Mouse (Mus musculus) urinary bladder, postnatal 36 days (tissue): Measurements from ENCODE around the gene Lgr5.

Experiments used
- DNase-seq, 2 experiments: peaks; one replicate each; pipeline ENCODE4 v3.0.0; 2022; ENCODE audit warnings: low spot score in 2 of 2, mixed read lengths in 1 of 2

Gene Lgr5

DNA sequence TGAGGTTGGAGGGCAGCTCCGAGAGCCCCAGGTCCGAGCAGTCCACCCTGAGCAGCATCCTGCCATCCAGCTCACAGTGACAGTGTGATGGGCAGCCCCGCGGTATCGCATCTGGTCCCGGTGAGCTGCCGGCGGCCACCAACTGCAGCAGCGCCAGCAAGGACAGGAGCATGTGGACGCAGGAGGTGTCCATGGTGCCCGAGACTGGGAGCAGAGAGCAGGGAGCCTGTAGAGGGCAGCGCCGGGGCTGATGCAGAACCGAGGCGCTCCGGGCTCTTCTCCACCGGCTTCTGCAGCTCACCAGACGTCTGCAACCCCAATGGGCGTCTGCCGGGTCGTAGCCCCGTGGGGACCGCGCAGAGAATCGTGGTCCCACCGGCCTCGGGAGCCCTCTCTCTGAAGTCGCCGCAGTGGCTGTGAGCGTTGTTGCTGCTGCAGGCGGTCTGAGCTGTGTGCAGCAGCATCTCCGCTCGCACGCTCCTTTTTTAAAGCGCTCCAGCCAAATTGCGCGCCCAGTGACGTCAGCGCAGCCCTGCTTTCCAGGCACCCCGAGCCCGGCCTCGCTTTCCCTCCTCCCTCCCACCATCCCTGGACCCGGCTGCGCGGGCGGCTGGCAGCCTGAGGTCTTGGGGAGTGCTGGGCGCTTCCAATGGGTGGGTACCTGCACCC lies at the start of gene Lgr5:
Gene Lgr5, minus strand, starts transcription at position 480 of the 669 bp plus-strand sequence.
- peak; percentile 15 to 30 for DNase-seq

GRCm38 (mm10) chr10:115626678-115627077 lies 39.1 kb upstream of the Lgr5 start:
- no peak for DNase-seq

GRCm38 (mm10) chr10:115624957-115625356 lies 37.4 kb upstream of the Lgr5 start:
- no peak for DNase-seq

GRCm38 (mm10) chr10:115623956-115624671 lies 36.5 kb upstream of the Lgr5 start:
- DNase-seq: no peak

- no peak for DNase-seq
These were observed 35.9 kb upstream of the Lgr5 start for GRCm38 (mm10) chr10:115623481-115623880.

DNA sequence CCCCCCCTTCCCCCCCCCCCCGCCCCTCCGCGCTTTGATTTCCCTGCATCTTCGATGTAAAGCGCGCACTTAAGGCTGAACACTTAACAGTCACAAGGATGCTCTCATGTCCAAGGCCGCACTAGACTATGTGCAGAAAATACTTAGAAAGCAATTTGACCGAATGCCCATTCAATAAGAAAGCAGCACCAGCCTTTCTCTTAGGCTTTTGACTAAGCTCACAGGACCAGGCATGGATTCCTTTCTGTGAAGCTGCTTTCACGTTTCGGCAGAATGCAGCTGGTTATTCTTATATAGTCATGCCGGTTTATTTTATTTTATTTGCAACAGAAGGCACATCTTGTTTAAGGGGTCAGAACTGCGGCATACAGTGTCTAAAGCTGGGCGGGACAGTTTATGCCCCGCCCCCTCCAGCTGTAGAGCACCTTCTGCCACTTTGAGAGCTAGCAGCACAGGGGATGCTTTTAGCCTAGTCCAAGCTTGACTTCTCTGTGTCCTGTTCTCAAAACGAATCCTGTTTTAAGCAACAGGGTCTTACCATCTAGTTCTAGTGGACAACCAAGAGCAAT lies 30.8 kb upstream of the Lgr5 start:
- no peak for DNase-seq

- peak in 1 of 2 experiments; percentile 1 for DNase-seq
These were observed 30.1 kb upstream of the Lgr5 start for GRCm38 (mm10) chr10:115617456-115618287.

DNA sequence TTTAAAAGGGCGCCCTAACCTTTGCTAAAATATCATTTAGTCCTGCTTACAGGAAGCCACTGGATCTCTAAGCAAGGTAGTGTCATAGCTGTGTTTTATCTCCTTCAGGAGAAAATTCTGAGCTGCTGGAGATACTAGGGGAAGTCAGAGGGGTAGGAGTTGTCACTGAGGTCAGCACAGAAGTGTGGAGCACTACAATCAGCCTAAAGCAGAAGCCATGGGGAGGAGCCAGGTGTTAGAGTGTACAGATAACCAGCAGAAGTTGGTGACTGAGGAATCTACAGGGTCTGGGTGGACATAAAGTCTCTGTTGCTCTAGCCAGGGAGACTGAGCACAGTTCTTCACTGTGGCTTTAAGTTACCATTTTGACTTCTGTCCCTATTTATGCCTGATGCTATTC lies 8.2 kb upstream of the Lgr5 start:
- DNase-seq: no peak

- DNase-seq: no peak
These were observed 6.1 kb upstream of the Lgr5 start for GRCm38 (mm10) chr10:115593651-115594050.

DNA sequence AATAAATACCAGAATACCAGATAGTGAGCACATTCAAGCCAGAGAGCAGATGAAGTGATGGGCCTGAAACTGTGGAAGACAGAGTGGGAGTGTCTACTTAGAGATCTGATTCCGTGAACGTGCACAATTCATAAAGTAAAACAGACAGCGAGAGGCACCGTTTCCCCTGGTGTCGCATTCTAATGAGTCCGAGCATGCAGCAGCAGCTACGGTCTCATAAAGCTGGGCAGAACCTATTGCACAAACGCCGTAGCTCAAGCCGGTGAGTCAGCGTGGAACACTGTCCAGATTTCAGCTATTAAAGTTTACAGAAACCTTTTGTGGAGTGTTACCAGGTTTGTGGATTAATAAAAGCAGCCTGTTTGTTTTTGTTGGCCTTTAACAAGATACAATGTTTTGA lies 5.6 kb upstream of the Lgr5 start:
- DNase-seq: peak; percentile 26 to 32

DNA sequence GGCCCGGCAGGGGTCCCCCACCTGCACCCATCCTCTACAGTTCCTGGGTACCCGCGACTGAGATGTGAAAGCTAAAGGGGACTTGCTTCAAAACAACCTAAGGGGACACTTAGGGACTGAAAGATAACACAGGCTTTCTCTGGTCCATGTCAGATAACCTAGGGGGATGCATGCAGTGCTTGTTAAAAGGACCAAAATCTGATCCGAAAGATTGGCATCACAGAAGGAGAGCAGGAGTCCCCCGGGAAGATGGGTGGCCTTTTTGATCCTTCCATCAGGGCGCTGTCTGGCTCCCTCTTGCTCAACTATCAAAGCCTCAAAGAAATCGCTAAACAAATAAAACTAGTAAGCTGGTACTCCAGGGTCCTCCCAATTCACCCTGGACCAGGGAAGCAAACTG lies 399 bp upstream of the Lgr5 start:
- DNase-seq: no peak

GRCm38 (mm10) chr10:115586246-115587231 lies 1.0 kb downstream of the Lgr5 start:
- DNase-seq: peak in 1 of 2 experiments; percentile 9

DNA sequence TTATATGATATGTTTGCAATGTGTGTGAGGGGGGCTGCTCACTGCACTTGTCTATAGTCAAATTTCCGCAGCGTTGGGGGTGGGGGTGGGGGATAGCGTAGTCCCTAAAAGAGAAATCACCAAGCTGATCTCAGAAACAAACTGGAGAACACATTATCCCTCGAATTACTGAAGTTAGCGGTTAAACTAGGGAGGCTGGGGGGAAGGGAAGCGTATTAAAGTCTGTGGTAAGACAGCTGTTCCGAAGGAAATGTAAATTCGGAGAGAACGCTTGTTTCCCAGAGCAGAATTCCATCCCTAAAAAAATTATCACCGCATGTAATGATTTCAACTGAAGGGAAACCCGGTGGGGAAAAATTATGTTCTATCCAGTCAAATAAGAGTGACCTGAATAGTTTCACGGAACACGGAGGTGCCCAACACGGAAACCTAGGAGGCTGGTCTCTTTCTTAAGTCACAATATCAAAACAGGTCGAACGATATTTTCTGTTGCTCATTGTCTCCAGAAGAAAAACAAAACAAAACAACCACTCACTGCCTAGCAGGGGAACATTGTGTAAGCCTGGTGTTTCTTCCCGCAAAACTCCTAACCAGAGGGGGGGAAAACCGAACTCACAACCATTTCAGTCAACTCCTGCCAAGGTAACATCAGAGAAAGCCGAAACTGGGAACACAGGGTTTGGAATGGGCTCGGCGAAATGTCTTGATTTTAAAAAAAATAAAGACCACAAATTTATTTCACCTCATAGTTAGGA lies 1.9 kb downstream of the Lgr5 start:
- no peak for DNase-seq

DNA sequence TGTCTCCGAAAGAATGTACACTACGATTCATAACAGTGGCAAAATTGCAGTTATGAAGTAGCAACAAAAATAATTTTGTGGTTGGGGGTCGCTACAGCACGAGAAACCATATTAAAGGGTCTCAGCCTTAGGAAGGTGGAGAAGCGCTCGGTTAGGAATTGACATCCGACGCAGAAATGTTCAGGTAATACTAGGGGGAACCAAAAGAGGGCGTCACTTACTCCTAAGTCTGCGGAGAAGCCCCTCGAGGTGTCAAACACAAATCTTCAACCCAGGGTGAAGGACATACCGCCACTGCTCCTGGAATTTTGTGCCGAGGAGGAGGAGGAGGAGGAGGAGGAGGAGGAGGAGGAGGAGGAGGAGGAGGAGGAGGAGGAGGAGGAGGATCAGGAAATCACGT lies 2.9 kb downstream of the Lgr5 start:
- no peak for DNase-seq

GRCm38 (mm10) chr10:115583071-115583470 lies 4.5 kb downstream of the Lgr5 start:
- DNase-seq: no peak

GRCm38 (mm10) chr10:115581971-115582370 lies 5.6 kb downstream of the Lgr5 start:
- no peak for DNase-seq

DNA sequence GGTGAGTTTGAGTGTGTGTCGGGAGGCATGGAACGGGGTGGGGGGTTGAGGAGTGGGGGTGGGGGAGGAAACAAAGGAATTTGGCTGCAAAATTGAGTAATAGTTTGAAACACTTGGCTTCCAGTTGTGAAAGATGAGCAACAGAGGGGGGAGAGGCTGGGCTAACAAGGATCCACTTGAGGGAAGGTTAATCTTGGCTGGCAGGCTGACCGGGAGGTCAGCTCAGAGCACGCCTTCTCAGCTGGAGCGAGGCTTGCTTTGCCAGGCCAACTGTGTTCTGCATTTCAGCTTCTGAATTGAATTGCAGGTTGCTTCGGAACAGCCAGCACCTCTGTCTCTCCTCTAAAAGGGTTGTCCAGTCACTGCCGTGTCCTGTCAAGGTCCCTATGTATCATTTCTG lies 8.1 kb downstream of the Lgr5 start:
- peak in 1 of 2 experiments; percentile 17 for DNase-seq

- DNase-seq: no peak
These were observed 8.5 kb downstream of the Lgr5 start for GRCm38 (mm10) chr10:115579076-115579475.

- DNase-seq: no peak
These were observed 15.7 kb downstream of the Lgr5 start for GRCm38 (mm10) chr10:115571734-115572440.
